Mouse (Mus musculus): ENCODE results near the gene Arhgef7.

Gene Arhgef7

DNA sequence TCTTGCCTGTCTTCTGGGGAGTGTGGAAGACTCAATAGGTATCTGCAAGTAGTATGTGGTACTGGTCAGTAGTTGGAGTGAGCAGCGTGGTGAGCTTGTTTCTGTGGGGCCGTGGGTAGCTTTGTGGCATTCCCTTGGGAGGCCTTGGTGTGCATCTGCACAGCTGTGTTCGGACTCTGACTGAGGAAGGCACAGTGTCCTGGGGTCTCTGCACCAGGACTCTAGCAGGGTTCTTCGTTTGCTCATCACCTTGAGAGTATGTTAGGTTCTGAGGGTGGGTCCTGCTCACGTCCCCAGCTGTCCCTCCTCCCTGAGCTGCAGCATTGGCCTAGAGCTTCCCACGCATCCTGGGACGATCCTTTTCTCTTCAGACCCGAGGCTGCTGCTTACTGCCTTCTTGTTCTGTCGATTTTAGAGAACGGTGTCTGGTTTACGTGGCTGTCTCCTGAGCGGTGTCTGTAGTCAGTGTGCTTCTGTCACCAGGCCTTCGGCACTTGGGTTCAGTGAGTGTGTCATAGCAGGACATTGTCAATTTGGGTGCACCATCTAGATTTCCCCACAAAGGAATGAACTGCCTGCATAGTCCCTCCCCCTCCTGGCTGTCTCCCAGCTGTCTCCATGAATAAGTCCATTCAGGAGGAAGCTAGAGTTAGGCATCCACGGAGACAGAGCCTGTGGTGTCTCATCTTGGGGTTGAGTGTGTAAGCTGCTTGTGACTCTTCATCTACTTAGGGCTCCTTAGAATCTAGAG, 70.4 kb downstream of the Arhgef7 start:
- no peak for DNase-seq (ENCODE audit: low read depth, low spot score)

DNA sequence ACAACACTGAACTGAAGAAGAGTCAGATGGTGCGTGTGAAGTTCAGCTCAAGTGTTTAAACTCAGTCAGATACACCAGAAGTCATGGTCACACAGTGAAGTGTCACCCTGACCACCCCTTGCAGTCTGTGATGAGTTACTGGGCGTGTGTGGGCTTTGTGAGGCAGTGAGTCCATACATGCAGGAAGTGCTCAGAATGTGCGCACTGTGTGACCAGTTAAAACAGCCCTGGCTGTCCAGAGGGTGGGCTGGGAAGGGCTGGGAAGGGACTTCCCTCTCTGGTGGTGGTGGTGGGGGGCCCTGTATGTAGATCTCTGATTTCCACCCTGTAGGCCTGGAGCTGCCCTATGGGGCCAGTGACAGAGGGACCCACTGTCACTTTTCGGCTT, 71.0 kb downstream of the Arhgef7 start:
- no peak for DNase-seq (ENCODE audit: low read depth, low spot score)

DNA sequence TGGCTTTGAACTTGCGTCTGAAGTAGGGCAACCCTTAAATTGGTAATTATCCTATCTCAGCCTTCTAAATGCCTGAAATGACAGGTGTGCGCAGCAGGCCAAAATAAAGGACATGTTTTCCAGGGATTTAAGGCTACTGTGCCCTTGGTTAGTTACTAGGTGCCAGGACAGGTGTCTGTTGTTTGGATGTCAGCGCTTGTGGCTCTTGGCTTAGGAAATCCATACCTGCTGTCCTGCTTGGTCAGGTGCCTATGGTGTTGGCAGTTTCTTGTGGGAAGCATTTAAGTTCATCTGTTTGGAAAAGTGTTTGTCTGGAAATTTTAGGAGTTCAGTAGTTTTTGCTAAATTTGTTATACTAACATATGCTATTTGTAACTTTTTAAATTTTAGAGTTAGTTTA, 71.6 kb downstream of the Arhgef7 start:
- no peak for DNase-seq (ENCODE audit: low read depth, low spot score)

DNA sequence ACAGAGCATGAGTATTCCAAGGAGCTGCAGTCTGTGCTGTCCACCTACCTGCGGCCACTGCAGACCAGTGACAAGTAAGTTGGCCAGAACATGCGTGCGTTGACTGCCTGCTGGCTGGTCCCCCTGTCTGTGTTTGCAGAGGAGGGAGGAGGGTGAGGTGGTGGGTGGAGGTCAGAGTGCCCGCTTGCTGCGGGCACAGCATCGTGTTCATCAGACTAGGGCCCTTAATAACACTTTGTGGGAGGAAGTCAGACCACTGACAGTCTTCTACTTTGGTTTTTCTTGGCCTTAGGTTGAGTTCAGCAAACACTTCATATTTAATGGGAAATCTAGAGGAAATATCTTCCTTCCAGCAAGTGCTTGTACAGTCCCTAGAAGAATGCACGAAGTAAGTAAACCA, 73.0 kb downstream of the Arhgef7 start:
- DNase-seq (ENCODE audit: low read depth, low spot score), result no peak

DNA sequence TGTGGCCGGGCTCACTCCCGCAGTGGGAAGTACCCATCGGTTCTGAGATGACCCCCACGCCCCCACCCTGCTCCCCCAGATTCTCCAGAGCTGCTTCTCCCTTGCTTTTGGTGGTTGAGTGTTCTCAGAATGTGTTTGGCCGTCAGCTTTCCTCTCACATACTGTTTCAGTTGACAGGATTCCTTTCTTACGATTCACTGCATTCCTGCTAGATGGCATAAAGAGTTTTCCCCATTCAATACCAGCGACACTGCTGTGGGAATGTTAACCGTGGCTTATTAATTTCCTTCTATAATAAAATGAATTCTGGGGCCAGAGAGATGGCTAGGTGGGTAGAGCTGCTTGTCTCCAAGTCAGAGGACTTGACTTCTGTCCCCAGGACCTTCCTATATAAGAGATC, 74.0 kb downstream of the Arhgef7 start:
- no peak for DNase-seq (ENCODE audit: low read depth, low spot score)

DNA sequence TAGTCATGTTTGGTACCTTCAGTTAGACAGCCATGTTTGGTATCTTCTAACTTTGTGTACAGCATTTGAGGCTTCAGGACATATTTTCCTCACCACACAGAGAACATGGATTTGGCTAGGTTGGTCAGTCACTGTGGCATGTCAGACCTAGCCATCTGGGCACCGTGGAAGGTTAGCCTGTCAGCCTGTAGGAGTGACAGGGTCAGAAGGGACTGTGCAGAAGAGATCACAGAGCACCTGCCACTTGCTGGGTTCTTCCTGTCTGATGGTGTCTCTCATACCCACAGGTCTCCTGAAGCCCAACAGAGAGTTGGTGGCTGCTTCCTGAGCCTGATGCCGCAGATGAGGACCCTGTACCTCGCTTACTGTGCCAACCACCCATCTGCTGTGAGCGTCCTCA, 77.4 kb downstream of the Arhgef7 start:
- DNase-seq (ENCODE audit: low read depth, low spot score), result no peak

DNA sequence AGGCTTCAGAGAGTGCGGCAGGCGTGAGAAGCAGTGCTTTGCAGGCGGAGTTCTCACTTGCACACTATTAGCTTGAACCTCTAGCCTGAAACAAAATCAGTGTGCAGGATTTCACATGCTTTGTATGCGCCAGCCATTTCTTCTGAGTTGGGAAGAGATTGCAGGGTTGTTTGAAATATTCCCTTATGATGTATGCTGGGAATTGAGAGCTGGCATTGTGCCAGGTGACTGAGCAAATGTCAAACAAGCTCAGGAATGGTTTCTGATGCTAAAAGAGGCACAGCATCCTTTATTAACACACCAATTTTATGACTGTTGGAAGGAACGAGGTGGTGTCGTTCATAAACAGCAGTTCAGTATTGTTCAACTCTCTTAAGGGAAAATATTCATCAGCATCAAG, 78.7 kb downstream of the Arhgef7 start:
- DNase-seq (ENCODE audit: low read depth, low spot score), result no peak

DNA sequence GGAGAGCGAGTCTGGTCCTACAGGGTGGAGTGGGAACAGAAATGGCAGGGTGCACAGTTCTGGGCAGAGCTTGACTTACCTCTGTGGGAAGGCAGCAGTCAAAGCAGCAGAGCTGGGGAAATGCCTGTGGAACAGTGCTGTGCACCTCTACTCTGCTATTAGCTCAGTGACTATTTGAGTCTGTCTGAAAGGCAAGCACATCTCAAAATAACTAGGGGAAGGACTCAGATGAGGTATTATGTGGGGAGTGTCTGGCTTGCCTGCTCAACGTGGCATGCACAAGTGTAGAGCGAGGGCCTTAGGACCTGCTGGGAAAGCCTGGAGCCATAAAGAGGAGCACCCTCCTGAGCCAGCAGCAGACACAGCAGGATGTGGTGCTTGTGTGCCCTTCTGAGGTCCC, 79.8 kb downstream of the Arhgef7 start:
- DNase-seq (ENCODE audit: low read depth, low spot score), result no peak

DNA sequence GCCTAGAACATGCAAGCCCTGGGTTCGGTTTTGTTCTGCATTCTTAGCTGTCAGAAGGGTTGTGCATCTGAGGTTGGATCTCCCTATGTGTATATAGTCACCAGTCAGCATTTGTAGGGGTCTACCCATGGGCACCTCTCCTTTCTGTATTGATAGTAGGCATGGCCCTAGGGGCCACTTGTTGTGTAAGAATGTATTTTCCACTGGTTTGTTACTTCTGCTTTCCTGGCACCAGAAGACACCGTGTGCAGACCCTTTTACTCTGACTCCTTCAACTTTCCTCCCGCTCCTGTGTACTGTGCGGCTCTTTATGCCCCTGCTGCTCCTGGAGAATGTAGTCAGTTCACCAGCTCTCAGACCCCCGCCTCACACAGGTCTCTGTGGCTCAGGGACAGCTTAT, 80.5 kb downstream of the Arhgef7 start:
- DNase-seq (ENCODE audit: low read depth, low spot score), result no peak

DNA sequence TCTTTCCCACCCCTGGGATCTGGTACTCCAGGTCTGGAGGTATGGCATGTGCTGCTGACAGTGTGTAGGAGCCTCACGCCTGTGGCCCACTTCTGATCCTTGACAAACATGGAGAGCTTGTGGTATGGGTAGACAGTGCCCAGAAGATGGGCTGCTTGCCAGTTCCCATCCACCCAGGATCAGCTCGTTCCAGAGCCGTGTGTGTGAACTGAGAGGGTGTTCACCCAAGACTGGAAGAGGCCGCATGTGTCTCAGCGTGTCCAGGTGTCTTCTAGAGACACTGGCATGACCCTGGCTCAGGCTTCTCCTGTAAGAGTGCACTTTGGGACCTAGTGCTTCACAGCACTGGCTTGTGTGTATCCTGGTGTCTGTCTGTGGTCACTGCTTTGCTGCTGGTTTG, 82.9 kb downstream of the Arhgef7 start:
- DNase-seq (ENCODE audit: low read depth, low spot score), result no peak

DNA sequence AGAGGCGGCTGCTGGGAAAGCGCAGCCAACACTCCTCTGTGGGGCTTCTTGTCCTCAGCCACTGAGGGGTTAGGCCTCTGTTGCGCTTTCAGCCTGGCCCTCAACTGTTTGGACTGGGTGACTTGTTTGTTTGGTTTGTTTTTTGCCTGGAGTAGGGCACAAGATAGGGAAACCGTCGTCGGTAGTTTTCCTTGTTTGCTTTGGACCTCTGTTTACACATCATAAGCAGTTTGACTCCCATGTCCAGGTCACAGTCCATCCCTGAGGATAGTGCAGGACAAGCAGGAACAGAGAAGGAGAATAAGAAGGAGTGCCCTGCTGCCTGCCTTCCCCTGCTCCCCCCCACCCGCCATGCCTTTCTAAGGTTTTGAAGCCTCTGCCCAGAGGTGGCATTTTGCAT, 86.3 kb downstream of the Arhgef7 start:
- no peak for DNase-seq (ENCODE audit: low read depth, low spot score)

DNA sequence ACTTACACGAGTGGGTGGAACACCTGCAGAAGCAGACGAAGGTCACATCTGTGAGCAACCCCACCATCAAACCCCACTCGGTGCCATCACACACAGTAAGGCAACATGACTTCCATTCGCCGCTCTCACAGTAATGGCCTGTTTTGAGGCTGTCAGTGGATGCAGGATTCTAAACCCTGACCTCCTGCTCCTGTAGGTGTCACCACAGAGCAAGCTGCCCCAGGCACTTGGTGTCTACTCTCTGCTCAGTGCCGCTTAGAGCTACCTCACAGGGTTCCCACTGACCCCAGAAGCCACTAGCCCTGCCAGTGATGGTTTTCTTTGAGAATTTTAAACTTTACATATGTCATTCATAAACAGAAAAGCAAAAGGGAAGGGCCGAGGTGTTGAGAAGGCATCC, 87.7 kb downstream of the Arhgef7 start:
- DNase-seq (ENCODE audit: low read depth, low spot score), result no peak

DNA sequence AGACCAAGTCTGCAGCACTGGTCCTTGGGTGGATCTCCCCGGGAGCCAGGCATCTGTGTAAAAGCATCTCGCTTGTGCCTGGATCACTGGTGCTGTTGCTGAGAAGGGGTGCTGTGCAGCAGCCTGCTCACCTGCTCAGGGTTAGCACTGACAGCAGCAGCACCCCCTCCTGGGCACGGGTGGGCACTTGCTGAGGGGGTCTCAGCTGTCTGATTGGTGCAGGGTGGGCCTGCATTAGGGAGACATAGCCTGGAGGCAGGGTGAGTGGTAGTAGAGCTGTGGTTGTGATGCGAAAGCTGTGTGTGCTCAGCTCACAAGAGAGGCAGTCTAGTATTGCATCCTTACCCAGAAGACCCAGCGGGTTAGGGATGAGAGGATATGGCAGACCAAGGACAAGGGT, 92.6 kb downstream of the Arhgef7 start:
- DNase-seq (ENCODE audit: low read depth, low spot score), result no peak

DNA sequence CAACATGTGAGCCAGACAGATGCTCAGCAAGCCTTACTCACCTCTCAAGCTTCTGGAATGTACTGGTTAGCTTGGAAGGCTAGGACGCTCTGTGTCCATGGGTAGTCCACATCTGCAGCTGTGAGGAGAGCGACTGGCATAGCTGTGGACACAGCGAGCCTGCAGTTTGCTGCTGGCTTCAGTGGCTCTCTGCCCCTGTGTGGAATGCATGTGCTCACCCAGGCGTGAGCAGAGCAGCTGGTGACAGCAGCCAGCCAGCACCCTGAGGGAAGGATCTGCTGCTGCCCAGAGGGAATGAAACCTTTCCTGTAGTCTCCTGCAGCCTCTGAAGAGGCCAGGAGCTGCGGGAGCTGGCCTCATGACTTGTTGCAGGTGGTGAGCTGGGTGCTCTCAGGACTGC, 93.0 kb downstream of the Arhgef7 start:
- no peak for DNase-seq (ENCODE audit: low read depth, low spot score)

DNA sequence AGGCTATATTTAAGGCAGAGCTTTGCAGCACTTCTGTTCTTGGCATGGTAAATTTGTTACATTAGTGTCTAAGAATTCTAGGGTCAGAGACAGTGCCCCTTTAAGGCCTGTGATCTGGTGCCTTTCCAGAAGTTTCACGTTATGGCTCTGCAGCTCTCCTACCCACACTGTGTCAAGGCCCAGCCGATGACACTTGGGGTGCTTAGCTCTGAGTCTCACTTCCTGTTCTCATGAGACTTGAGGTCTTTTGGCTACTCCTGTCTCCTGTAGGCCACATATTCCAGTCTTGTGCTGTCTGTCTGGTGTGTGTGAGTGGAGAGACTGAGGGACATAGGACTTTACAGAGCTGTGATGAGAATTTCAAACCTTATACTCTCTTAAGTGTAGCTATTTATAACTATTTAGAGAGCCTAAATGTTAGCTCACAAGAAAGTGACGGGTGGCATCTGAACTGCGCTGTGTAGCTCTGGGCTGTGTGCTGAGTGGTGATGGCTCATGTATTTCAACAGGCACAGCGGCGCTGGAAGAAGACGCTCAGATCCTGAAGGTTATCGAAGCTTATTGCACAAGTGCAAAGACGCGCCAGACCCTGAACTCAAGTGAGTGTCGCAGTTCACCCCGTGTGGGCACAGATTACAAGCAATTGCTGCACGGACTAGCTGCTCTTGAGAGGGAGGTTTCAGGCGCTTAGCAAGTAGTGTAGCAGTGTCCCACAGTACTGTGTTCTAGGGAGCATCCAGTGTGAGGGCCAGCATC, 94.1 kb downstream of the Arhgef7 start:
- DNase-seq (ENCODE audit: low read depth, low spot score), result no peak

DNA sequence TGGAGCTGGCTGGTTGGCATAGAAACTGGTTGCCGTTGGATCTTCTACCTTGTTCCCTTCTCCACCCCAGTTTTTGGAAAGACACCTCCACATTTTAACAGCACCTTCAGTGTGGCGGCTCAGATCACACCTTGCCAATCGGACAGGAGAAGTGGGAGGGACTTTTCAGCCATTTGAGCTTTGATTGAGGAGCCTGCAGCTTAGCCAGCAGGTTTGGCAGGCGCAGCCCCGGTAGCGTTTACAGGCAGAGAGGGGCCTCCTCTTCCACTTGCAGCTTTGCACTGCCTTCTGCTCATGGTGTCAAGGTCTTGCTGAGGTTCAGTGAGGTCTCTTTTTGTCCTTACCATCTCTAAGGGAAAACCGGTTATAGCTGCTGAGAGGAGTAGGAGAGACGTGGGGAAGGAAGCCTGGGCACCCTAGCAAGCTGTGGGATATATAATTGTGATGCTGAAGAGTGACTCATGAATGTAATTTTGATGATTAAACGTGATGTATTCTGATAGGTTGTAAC, 95.1 kb downstream of the Arhgef7 start:
- DNase-seq (ENCODE audit: low read depth, low spot score), result no peak

DNA sequence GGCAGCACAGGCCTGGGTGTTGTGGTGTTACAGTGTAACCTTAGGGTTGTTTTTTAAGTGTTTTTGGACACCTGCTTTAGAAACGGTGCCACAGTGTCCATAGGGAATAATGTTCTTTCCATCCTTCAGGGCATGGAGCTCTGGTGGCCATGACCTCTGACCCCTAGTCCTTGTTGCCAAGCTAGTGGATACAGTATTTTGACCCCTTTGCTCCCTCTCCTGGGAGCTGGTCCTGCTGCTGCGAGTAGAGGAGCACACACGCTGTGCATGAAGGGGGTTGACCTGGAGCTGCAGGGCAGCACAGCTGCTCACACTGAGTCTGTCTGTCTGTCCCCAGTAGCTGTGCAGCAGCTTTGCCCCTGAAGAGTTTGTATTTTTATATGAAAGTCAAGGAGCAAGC, 98.2 kb downstream of the Arhgef7 start:
- DNase-seq (ENCODE audit: low read depth, low spot score), result no peak

DNA sequence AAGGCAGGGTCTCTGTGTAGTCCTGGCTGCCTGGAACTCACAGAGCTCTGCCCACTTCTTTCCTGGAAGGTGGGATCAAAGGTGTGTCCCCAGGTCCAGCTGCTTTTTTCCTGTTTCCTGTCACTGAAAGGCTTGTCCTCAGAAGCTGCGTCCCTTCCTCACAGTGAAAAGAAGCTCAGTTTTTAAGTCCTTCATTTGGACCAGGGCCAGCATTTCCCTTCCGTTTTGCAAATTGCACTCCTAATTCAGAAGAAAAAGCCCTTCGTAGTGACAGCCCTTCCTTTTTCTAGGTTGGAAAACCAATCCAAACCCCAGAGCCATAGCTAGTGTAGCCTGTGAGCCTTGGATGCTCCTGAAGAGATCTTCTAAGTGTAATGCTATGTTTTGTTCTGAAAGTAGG, 99.8 kb downstream of the Arhgef7 start:
- DNase-seq (ENCODE audit: low read depth, low spot score), result no peak

DNA sequence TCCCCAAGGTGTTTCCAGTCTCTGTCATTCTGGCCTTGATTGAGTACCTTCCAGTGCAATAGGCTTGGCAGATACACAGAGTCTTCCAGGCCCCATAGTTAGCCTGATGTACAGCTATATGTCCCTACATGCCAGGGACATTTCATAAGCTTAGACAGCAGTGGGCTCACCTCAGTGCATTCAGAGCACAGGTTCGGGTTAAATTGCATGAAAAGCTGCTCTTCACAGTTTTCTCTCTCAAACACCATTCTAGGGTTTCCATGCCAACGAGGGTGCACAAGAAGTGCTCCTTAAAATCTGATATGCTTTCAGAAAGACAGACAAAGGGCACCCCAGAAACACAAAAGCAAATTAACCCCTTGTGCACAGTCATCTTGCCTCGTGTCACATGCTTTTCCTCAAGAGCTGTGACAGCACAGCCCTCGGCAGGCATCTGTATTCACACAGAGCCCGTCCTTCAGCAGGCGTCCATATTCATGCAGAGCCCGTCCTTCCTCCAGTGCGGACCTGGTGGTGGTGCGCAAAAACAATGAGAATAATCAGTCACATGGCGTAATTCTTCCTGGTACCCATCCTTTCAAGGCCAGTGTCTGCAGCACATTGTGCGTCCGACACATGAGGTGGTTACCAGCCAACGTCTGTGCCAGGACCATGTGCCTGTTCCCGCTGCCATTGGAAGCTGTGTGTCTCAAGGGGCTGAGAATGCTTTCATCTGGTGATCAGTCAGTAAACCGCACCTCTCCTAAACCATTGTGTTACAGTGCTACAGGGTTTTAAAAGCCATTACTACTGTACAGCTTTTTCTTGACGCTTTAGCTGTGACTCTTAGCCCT, 102.9 kb downstream of the Arhgef7 start:
- DNase-seq (ENCODE audit: low read depth, low spot score), result no peak

DNA sequence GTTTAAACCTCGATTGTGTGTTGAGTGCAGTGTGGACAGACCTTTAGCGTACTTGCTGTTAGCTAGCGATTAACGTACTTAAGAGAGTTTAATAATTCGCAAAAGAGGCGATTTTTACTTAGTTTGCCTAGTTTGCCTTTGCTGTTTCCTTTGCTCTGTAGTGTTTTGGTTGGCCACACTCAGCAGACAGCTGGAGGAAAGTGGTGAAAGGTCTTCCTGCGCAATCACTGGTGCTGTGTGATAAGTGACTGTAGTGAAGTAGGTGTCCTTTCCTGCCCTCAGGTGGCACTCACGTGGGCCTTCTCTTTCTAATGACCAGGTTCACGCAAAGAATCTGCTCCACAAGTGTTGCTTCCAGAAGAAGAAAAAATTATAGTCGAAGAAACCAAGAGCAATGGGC, 103.7 kb downstream of the Arhgef7 start:
- no peak for DNase-seq (ENCODE audit: low read depth, low spot score)

DNA sequence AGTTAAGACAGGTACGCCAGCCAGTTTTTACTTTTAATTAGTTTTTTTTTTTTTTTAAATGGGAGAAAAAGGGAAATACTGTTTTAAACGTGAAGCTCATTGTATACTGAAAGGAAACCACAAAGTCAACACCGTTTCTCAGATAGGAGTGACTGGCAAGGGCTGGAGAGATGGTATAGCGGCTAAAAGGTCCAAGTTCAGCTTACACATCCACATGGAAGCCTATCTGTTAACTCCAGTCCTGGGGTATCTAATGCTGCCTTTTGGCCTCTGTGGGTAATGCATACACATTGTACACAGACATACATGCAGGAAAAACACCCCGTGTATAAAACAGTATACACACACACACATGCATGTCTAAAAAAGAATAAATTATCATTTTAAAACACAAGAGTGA, 104.4 kb downstream of the Arhgef7 start:
- DNase-seq (ENCODE audit: low read depth, low spot score), result no peak

DNA sequence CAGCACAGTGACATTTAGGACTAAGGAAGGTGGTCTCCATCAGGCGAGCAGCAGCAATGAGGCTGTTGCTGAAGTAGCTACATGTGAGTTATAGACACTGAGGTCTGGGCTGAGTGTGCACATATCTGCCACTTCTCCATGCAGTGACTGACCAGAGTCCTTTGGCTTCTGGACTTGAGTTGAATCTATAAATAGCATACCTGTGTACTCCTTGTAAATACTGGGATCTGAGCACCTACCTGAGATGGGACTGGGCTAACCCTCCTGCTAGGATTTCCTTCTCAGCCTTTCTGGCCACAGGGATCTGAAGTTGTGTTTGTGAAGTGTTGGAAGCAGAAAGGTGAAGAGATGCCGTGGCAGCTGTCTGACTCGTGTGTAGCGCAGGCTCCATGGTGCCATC, 105.6 kb downstream of the Arhgef7 start:
- no peak for DNase-seq (ENCODE audit: low read depth, low spot score)

All from WW6 (cell line).